Mouse (Mus musculus) frontal cortex, postnatal 25 days (tissue): Measurements from ENCODE around the gene Vps26c.
"Not testable (repeated sequence)": the region's sequence is repeated elsewhere in the genome, so short reads cannot be mapped to it uniquely, and the experiment has no call there.

ENCODE experiments used
- DNase-seq, 2 experiments: peaks; one replicate each; pipeline ENCODE4 v3.0.0; 2022; ENCODE audit warnings: low spot score in 2 of 2

Vps26c gene

GRCm38 (mm10) chr16:94497176-94497575 lies 29.5 kb downstream of the Vps26c start:
- DNase-seq = not testable (repeated sequence)

GRCm38 (mm10) chr16:94489326-94489725 lies 37.3 kb downstream of the Vps26c start:
- no peak for DNase-seq

GRCm38 (mm10) chr16:94487341-94487740 lies 39.3 kb downstream of the Vps26c start:
- no peak for DNase-seq

DNA sequence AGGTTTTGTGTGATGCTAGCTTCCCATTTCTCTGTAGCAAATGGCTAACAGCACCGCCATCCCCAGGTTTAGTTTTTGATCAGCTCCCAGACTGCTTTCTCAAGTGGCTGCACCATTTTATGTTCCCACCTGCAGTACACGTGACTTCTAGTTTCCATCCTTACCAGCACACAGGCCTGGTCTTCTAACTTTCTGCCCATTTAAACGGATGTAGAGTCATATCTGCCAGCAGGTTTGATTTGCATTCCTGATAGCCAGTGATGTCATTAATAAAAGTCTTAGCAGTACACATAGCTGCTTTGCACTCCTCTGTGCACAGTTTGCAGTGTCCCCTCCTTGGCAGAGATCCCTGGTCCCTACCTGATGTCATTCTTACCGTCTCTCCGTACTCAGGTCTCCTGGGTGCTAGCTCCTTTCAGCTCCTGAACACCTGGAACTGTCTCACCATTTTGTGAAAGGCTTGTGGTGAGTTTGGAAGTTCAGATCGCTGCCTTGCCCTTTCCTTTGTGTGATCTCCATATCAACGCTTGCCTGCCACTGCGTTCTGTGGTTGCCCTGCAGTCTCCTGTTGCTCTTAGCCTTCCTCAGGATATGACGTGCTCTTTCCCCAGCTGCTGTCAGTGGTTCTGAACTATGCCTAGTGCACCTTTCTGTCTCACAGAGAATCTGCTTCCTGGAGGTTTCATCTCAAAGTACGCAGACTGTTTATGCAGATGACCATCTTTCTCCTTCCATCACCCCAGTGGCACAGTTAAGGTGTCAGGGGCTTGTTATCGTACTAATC lies 41.7 kb downstream of the Vps26c start:
- DNase-seq = no peak

- peak in 1 of 2 experiments; percentile 29 for DNase-seq
Observed at GRCm38 (mm10) chr16:94473086-94473822, 53.4 kb downstream of the Vps26c start.

- peak; percentile 55 to 67 for DNase-seq
Observed at GRCm38 (mm10) chr16:94472515-94472951, 54.1 kb downstream of the Vps26c start.

DNA sequence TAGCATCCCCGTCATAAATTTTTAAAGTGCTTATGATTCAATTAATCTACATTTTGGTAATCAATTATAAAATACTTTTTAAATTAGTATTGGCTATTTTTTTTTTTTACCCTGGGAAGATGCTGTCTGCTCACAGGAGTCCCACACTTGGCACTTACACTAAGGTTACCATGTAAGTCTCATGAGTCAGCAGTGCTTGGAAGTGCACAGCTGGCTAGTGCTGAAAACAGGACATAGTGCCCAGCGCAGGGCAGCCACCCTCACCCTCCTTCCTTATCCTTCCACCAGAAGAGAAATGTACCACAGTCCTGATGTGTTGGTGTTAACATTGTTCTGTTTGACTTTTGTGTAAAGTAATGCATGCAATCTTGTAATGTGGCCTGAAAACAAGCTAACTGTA lies 58.2 kb downstream of the Vps26c start:
- no peak for DNase-seq

DNA sequence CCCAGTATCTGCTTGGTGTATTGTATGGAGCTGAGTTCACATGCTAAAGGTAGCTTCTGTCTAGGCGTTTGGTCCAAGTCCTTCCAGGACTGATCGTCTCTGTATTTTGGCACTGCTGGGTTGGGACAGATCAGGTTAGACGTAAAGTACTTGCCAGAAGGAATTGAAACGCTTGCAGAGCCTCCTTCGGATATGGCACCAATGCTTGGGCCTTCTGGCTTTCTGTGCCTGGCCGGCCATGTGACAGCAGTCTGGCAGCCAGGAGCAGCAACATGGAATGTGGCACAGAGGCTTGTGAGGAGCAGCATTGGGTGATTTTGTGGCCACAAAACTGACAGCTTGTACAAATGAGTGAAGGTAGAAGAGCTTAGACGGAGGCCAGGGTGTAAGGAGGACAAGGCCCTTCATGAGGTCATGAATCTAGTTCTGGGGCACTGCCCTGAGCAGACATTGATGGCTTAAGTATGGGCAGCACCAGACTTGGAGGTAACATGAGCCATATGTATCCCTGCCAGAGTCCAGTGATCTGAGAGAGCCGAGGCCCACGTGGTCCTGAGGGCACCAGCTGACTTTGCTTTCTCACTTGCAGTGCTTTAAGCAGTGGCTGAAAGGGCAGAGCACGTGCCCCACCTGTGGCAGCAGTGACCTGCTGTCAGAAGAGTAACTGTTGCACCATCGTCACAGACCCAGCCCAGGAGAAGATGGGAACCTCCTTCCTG lies 59.1 kb downstream of the Vps26c start:
- no peak for DNase-seq

- DNase-seq = not testable (repeated sequence)
Observed at GRCm38 (mm10) chr16:94466317-94466716, 60.3 kb downstream of the Vps26c start.

DNA sequence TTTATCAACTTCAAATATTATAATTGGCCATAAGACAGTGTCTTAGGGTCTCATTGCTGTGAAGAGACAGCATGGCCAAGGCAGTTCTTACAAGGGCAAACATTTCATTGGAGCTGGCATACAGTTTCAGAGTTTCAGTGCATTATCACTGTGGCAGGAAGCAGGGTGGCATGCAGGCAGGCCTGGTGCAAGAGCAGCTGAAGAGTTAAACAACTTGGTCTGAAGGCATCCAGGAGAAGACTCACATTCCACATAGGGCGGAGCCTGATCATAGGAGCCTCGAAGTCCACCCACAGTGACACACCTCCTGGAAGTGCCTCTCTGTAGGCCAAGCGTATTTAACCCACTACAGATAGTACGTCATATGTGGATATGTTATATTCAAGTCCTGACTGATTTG lies 60.7 kb downstream of the Vps26c start:
- DNase-seq = no peak

DNA sequence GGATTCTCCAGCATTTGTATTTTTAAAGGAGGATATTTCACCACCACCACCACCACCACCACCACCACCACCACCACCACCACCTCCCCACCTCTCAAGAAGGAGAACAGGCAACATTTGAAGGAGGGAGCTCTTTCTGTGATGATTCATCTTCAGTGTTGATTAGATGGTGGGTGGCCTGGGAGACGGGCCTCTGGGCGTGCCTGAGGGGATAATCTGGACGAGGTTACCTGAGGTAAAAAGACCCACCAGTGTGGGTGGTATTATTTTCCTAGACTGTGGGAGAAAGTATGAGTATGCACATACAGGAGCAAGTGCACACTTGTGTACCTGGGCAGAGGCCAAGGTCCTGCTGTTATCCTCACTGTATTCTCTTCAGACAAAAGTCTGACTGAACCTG lies 62.6 kb downstream of the Vps26c start:
- DNase-seq = no peak

DNA sequence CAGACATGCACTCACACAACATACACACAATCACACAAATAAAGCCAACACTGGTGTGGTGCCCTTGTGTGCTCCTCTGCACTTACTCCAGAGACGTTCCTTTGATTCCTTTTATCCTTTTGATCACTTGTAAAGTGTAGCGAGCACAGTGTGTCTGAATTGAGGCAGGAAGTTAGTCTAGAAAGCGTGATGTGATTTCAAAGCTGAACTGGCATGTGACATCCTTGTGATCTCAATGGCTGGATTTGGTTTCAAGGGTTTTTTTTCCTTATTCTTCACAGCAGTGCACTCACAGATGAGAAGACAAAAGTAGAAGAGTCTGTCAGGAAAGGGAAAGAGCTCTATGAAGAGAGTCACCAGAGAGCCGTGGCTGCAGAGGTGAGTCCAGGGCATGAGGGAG lies 72.5 kb downstream of the Vps26c start:
- DNase-seq = no peak

GRCm38 (mm10) chr16:94452768-94453167 lies 73.9 kb downstream of the Vps26c start:
- no peak for DNase-seq

- no peak for DNase-seq
Observed at GRCm38 (mm10) chr16:94451545-94452488, 74.8 kb downstream of the Vps26c start.

DNA sequence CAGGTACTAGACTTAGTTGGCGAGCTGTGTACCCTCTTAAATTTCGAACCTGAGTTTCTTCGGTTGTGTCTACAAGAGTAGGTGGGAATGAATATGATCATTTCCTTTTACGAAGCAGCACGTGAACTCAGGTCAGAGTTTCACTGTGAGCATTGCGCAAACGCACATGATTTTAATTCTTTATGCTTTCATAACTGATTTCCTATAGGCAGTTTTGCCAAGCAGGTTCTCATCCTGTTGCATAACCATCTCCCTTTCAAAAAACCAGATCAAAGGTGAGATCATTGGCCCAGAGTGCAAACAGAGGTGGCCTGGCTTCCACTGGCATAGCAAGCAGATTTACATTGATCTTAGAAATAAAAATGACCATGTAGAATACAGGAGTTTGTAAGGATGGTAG lies 77.0 kb downstream of the Vps26c start:
- DNase-seq = no peak

GRCm38 (mm10) chr16:94449151-94449550 lies 77.5 kb downstream of the Vps26c start:
- no peak for DNase-seq
